Mouse (Mus musculus) lung, adult 2 months (tissue): ENCODE measurements around the gene Cc2d2b.

Experiments used
- CTCF ChIP-seq: fragments of 200-500 bp; IDR thresholded peaks from 2 replicates; pipeline ENCODE4 v1.5.1; 2011; ENCODE audit warnings: mild to moderate bottlenecking, low read length, control low read depth; ENCODE audit not compliant: insufficient read depth
- POLR2A ChIP-seq: fragments of 200-500 bp; IDR thresholded peaks from 2 replicates; pipeline ENCODE4 v1.6.1; 2011; ENCODE audit warnings: low read depth, mild to moderate bottlenecking, control low read depth, low read length, borderline replicate concordance; ENCODE audit errors: extremely low read depth

GRCm38 (mm10) chr19:40812778-40813177 is 64.2 kb downstream of the Cc2d2b start:
- TF ChIP-seq CTCF (no peak), POLR2A (no peak)
